Mouse (Mus musculus) urinary bladder, postnatal 10 days (tissue): Measurements from ENCODE around the gene Esyt1.
"Not testable (repeated sequence)": the region's sequence is repeated elsewhere in the genome, so short reads cannot be mapped to it uniquely, and the experiment has no call there.

Experiments used
- DNase-seq: peaks from one replicate; pipeline ENCODE4 v3.0.0; 2022; ENCODE audit warnings: low spot score

The Esyt1 gene

DNA sequence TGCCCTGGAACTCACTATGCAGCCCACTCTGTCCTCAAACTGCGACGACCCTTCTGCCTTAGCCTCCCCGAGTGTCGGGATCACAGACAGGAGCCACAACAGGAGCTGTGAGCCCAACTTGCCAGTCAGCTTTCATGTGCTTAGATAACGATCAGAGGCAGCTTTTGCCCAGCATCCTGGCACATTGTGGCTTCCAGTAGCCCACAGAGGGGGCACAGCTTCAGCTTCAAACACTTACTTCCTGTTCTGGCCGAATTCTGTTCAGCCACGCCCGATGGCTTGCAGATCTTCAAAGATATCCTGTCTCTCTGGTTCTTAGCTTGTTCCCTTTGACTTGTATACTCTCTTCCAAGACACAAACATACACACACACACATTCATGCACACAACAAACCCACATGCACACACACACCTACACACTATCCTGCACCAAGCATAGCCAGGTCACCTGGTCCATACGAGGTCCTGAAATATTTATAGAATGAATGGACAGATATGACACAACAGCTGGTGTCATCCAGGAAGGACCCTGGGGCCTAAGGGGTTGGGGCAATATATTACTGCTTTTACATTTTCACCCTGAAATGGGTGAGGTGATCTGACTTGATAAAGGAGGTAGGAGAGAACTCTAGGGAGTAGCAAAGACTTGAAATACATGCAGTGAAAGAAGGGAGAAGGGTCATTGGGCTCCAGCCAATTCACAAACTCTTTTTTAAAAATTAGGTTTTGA is 20.9 kb downstream of the Esyt1 start:
- no peak for DNase-seq

DNA sequence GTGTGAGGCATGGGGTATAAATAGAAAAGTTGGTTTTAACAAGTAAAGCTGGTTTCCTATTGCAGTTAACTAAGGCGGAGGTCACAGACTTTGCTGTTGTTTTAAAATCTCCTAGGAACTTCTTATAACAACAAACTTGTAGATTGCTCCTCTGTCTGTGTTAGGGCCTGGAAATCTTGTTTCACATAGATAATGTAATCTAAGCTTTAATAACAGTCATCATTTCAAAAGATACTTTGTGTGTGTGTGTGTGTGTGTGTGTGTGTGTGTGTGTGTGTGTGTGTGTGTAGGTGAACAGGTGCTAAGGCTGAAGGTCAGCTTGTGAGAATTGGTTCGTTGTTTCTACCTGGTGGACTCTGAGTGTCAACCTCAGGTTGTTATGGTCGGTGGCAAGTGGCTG is 21.7 kb downstream of the Esyt1 start:
- no peak for DNase-seq

- DNase-seq: no peak
Measured at GRCm38 (mm10) chr10:128503532-128503931, 22.1 kb downstream of the Esyt1 start.

- DNase-seq: no peak
Measured at GRCm38 (mm10) chr10:128502341-128502740, 23.3 kb downstream of the Esyt1 start.

GRCm38 (mm10) chr10:128499116-128499671 is 26.5 kb downstream of the Esyt1 start:
- no peak for DNase-seq

GRCm38 (mm10) chr10:128498590-128498989 is 27.1 kb downstream of the Esyt1 start, which contains the start of gene Myl6b:
Gene Myl6b, minus strand, starts transcription at chr10:128498685.
- DNase-seq: peak; percentile 79

DNA sequence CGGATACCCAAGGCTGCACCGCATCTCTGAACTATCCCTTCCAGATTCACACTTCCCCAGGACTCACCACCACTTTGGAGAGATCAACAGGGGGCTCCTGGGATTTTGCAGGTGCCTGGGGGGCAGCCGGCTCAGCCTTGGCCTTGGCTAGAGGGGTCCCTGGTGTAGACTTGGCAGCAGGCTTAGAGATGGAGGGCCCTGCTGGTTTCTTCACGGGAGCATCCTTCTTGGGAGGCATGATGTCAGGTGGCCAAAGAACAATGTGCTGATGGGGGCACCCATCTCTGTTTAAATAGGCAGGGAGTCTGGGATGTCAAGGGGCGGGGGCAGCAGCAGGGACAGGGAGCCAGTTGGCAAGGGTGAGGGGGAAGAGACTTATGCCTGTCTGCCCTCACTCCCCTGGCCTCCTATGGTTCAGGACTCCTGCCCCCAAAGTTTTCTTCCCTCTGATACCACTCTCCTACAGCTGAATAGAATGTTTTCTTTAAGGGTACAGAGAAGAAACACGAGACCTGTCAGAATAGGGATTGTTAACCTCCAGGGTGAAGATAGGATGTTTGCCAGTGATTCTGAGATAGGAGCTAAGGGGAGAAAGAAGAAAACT is 28.4 kb downstream of the Esyt1 start:
- no peak for DNase-seq

DNA sequence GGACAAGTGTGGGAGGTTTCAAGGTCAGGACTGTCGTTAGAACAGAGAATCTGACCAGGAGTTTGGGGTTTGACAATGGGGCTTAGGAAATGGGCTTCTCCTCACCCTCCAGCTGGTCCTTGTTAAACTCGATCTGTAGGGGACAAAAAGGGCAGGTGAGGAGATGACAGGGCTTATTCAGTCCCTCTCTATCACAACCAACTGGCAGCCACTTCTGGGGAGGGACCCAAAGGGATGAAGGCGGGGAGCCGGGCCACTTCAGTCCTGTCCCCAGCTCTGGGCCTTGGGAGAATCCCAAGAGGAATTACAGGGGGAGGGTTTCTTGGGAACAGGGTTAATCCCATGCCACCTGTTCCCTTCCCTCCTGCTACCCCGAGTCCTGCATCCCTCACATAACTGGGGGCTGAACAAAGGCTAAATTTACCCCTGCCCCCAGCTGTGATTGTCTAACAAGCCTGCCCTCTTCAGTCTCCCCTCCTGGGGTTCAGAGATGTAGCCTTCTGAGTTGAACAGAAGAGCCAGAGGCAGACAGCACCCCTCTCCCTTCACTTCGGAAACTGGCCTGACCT is 29.1 kb downstream of the Esyt1 start:
- no peak for DNase-seq

- DNase-seq: no peak
Measured at GRCm38 (mm10) chr10:128495903-128496302, 29.8 kb downstream of the Esyt1 start.

DNA sequence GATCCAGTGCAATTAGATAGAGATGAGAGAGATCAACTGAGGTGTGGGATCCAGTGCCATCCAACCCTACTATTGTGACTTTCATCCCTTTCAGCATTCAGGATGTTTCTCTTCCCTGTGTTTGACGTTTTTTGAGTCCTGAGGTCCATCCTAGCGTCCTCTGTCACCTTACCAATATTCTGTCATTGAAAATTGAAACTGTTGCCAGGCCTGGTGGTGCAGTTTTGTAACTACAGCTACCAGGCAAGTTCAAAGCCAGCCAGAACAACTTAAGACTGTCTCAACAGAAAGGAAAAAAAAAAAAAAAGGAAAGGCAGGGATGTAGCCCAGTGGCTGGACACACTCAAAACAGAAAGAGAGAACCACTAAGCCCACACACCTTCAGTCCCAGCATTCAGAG is 30.4 kb downstream of the Esyt1 start:
- no peak for DNase-seq

DNA sequence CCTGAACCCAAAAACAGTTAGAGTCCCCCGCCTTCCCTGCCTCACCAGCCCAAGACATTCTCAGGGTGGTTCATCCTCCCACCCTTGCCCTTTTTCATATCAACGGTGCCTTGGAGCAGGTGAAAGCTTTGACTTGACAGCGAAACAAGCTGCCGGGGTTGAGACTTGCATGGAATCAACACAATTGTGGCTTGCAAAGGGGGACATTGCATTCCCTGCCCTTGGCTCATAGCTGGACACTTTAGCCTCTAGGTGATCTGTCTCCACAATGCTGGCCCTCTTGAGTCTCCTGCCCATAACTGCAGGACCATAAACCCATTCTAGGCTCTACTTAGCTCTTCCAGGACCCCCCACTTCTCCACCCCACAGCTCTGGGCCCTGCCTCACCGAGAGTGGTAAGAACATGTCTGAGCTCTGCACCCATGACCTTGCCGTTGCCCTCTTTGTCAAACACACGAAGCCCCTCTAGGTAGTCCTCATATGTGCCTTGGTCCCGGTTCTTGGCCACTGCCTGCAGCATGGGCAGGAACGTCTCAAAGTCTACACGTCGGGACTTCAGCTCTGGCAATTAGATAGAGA is 30.9 kb downstream of the Esyt1 start:
- no peak for DNase-seq

- peak; percentile 95 for DNase-seq
Measured at GRCm38 (mm10) chr10:128493695-128494666, 31.7 kb downstream of the Esyt1 start, which contains the start of gene Myl6. Gene Myl6, minus strand, starts transcription at chr10:128494145.

GRCm38 (mm10) chr10:128493319-128493694 is 32.4 kb downstream of the Esyt1 start:
- no peak for DNase-seq

DNA sequence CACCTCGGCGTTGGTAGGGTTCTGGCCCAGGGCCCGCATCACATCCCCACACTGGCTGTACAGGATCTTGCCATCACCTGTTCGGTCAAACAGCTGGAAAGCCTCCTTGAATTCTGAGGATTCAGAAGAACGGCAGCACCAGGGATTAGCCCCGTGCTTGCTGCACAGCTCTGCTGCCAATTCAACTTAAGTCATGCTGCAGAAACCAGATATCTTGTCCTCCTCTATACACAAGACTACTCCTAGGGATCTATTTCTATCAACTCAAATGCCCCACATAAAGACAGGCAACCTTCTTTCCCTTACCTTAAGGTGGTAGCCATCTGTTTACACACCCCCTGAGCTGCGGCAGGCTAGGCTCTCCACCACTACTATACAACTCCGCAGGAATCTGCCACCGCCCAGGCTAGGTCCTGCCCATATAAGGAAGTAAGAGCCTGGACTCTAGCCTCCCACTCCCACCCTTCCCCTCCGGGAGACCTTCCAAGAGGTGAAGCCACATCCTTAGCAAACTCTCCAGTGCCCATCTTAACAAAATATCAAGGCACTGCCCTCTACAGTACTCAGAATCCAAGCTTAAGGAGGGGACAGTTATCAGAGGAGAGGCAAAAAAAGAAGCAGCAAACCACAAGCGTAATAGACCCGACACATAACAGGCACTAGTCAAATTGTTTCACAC is 32.9 kb downstream of the Esyt1 start:
- no peak for DNase-seq

DNA sequence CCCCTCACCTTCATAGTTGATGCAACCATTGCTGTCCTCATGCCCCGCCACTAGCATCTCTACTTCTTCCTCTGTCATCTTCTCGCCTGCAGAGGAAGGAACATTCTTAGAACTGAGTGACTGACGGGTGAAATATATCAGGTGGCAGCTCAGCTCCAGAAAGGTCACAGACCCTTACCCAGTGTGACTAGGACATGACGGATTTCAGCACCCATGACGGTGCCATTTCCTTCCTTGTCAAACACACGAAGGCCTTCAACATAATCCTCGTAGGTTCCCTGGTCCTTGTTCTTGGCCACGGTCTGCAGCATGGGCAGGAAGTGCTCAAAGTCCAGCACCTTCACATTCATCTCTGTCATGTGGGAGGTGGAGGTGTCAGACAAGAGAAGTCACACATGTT is 33.6 kb downstream of the Esyt1 start:
- DNase-seq: not testable (repeated sequence)

- no peak for DNase-seq
Measured at GRCm38 (mm10) chr10:128491495-128491894, 34.2 kb downstream of the Esyt1 start.

DNA sequence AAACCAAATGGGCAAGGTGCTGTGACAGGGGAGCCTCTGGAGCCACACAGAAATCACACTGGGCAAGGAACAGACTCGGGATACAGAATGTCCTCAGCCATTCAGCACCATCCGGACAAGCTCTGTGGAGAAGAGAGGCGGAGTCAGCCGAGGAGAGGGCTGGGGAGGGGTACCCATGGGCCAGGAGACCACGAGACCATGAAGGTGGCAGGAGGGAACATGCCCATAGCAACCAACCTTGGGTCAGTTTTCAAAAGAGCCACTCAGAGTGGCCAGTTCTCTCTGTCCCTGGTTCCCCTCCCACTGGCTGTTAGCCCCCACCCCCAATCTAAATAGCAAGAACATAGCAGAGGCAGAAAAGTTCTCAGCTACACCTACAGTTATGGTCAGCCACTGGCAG is 34.8 kb downstream of the Esyt1 start:
- DNase-seq: no peak

DNA sequence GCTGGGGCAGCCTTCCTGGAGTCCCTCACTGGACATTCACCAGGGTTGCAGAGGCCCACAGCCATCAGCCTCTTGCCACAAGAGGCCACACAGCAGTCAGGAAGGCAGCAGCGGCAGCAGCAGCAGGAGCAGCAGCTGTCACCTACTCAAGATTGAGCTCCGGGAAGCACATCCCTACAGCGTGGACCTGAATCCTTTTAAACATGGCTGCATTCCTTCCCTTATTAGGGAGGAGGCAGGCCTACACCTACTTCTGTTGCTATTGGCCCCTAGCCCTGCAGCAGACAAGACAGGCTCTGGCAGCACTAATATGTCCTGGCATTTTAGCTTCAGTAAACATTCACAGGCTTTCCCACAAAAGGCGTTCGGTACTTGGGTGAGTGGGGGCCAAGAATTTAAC is 35.4 kb downstream of the Esyt1 start:
- DNase-seq: no peak

GRCm38 (mm10) chr10:128489785-128490184 is 35.9 kb downstream of the Esyt1 start:
- no peak for DNase-seq

- DNase-seq: no peak
Measured at GRCm38 (mm10) chr10:128489380-128489779, 36.3 kb downstream of the Esyt1 start.

DNA sequence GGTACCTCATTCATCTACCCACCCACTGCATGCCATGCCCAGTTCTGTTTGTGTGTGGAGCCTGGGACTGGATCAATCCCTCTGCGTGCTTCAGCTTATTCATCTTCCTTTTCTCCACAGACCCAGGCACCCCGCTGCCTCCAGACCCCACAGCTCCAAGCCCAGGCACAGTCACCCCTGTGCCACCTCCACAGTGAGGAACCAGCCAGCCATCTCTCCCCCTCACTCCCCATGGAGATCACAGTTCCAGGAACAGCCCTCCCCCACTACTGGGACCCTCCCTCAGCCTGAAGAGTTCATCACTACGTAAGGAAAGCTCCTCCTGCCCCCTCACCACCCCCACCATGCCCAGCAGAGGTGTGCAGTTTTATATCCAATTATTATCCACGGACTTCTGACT is 36.9 kb downstream of the Esyt1 start:
- DNase-seq: no peak
